Mouse (Mus musculus) limb, embryonic 14.5 days (tissue): ENCODE results near the gene Tmem183a. TPM values are rescaled to one million over a fixed set of nuclear protein-coding genes. Genes with fewer than 3 reads are reported as not detected.
A peak's percentile ranks its signal among the peaks of the same experiment; 100 is the strongest.

Experiments used
- ATAC-seq: fragments of 200-750 bp; cut with Nextera tagmentation; 2 replicates; pipeline ENCODE4 v1.8.0; 2017; ENCODE audit warnings: low read depth, moderate number of reproducible peaks, moderate TSS enrichment; ENCODE audit not compliant: low FRiP score
- DNase-seq: peaks from one replicate; pipeline ENCODE4 v3.0.0-alpha.2; 2015; ENCODE audit warnings: low spot score
- H3K27ac ChIP-seq: fragments of 300-500 bp; sonication (generic); replicated peaks from 2 replicates; pipeline ENCODE4 v1.5.1; 2014; ENCODE audit warnings: low read depth, mild to moderate bottlenecking, low read length, moderate library complexity, mixed read lengths
- H3K27me3 ChIP-seq: fragments of 300-500 bp; sonication (generic); 2 replicates; pipeline ENCODE4 v1.6.1; 2014; ENCODE audit warnings: low read length, mixed read lengths; ENCODE audit not compliant: control insufficient read depth, insufficient read depth
- H3K36me3 ChIP-seq: fragments of 300-500 bp; sonication (generic); 2 replicates; pipeline ENCODE4 v1.6.1; 2014; ENCODE audit warnings: mild to moderate bottlenecking, low read length, moderate library complexity, mixed read lengths; ENCODE audit not compliant: control insufficient read depth, insufficient read depth
- H3K4me1 ChIP-seq: fragments of 300-500 bp; sonication (generic); 2 replicates; pipeline ENCODE4 v1.6.1; 2014; ENCODE audit warnings: antibody characterized with exemption, low read length, mixed read lengths; ENCODE audit not compliant: control insufficient read depth, insufficient read depth
- H3K4me2 ChIP-seq: fragments of 300-500 bp; sonication (generic); replicated peaks from 2 replicates; pipeline ENCODE4 v1.6.1; 2014; ENCODE audit warnings: low read depth, mild to moderate bottlenecking, low read length, moderate library complexity; ENCODE audit not compliant: severe bottlenecking
- H3K4me3 ChIP-seq: fragments of 300-500 bp; sonication (generic); replicated peaks from 2 replicates; pipeline ENCODE4 v1.5.1; 2014; ENCODE audit warnings: low read length
- H3K9ac ChIP-seq: fragments of 300-500 bp; sonication (generic); 2 replicates; pipeline ENCODE4 v1.6.1; 2014; ENCODE audit warnings: mild to moderate bottlenecking, low read depth, low read length, moderate library complexity; ENCODE audit not compliant: severe bottlenecking
- H3K9me3 ChIP-seq: fragments of 300-500 bp; sonication (generic); 2 replicates; pipeline ENCODE4 v1.6.1; 2016; ENCODE audit warnings: low read length; ENCODE audit not compliant: control insufficient read depth
- POLR2A ChIP-seq: fragments of 200-500 bp; IDR thresholded peaks from 2 replicates; pipeline ENCODE4 v1.8.0; 2012; ENCODE audit warnings: inconsistent platforms, mild to moderate bottlenecking, moderate library complexity, borderline replicate concordance; ENCODE audit not compliant: insufficient read depth, insufficient read length; ENCODE audit errors: extremely low read depth
- WGBS: fragments of 180-500 bp; shearing (Covaris S2); extraction: QIAGEN DNeasy Blood & Tissue Kit; methylation state at CpG from one replicate; pipeline ENCODE4 v1.1.7; 2014; 5-methylcytosine and 5-hydroxymethylcytosine counted together
- polyA plus RNA-seq, 2 experiments: library from polyadenylated mRNA; depleted of rRNA in 1 of 2; stranded (reverse) in 1 of 2; unstranded in 1 of 2; fragments of >200 nt; fragmentation: Nextera tagmentation in 1 of 2; extraction: Ambion mirVana in 1 of 2; gene quantifications; 2 replicates each; pipeline versions ENCODE4 v1.2.1 to v1.2.3; 2012 to 2014

Gene Tmem183a
- polyA plus RNA-seq, 2 experiments: 77.8 to 83.0 TPM

DNA sequence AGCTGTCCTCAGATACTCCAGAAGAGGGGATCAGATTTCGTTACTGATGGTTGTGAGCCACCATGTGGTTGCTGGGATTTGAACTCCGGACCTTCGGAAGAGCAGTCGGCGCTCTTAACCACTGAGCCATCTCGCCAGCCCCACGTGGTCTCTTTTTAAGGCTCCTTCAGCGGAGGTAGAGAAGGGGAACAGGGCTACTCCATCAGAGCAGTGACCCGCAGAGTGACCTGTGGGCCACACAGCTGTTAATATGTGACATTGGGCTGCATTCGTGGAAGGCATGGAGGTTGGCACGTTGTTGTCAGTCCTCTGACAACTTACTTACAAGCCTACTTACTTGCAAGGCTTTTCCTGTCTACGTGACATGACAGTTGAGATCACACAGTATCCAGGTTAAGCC lies 36.4 kb upstream of the Tmem183a start:
- Histone ChIP-seq H3K9ac (no peak overlapping the region), H3K4me2 (no peak overlapping the region), H3K4me3 (no peak overlapping the region), H3K27ac (no peak overlapping the region), H3K9me3 (no peaks in the 10 kb centered on the region), H3K36me3 (no peaks in the 10 kb centered on the region), H3K4me1 (no peaks in the 10 kb centered on the region), H3K27me3 (no peaks in the 10 kb centered on the region)
- DNase-seq (peak; percentile 1), ATAC-seq (no peak)
- no peak for TF ChIP-seq POLR2A
- 89% methylated on average over 12 of the region's 12 CpGs for WGBS

DNA sequence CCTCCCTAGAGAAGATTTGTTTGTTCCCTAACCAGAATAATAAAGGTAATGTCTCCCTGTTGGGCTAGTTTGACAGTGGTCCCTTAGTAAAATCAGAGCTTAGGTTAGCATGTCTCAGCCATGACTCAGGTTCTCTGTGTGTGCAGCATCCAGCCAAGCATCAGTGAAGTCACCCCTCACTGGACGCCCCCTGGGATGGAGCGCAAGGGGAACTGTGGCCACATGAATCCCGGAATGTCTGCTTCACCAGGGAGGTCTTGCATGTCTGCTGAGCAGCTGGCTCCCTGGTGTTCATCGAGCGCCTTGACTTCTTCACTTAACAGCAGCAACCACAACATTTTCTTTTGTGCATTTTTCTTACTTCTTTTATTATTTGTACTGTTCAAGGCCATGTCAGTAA lies 32.0 kb upstream of the Tmem183a start:
- 53% methylated on average over 5 of the region's 5 CpGs for WGBS
- DNase-seq: peak; percentile 2
- Histone ChIP-seq H3K27ac (no peak overlapping the region), H3K9ac (no peak overlapping the region), H3K27me3 (no peaks in the 10 kb centered on the region), H3K36me3 (no peaks in the 10 kb centered on the region), H3K4me2 (no peak overlapping the region), H3K9me3 (no peaks in the 10 kb centered on the region), H3K4me1 (no peaks in the 10 kb centered on the region), H3K4me3 (no peak overlapping the region)
- no peak for TF ChIP-seq POLR2A
- ATAC-seq: no peak

DNA sequence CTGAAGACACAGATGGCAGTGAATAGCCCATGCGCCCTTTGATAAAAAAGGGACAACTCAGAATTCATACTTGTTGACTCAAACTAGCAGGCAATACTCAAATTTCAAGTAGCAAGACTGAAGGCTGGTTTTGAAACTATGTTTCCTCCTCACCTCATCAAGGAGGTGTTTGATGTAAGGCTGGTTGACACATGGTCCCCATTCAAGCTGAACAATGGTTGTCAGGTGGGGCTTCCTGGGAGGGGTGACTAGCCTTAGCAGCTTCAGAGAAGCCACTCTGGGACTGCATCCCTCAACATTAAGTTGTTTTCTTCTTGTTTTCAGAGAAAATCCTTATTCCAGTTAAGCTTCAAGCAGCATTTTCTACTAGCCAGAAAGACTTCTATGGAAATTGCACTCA lies 23.9 kb upstream of the Tmem183a start, which contains the start of gene 4933406M09Rik:
TSS of gene 4933406M09Rik (plus strand) at position 275 of the 400 bp plus-strand sequence.
- H3K9ac ChIP-seq: no peak within 1 kb of the TSS
- H3K9me3 ChIP-seq: 0 out of 2 replicates have a peak, but pooled peaks cover 3% of the 10 kb centered on the region
- 81% methylated on average over 1 of the region's 1 CpGs for WGBS
- H3K4me3 ChIP-seq: no peak within 1 kb of the TSS
- no peak for TF ChIP-seq POLR2A
- H3K36me3 ChIP-seq: no peaks in the 10 kb centered on the region
- H3K4me1 ChIP-seq: no peaks in the 10 kb centered on the region; the same call in 1 of the 2 replicates
- no peak within 1 kb of the TSS for H3K4me2 ChIP-seq
- H3K27ac ChIP-seq: no peak within 1 kb of the TSS
- no peak for ATAC-seq
- H3K27me3 ChIP-seq: no peaks in the 10 kb centered on the region
- peak; percentile 0 for DNase-seq

DNA sequence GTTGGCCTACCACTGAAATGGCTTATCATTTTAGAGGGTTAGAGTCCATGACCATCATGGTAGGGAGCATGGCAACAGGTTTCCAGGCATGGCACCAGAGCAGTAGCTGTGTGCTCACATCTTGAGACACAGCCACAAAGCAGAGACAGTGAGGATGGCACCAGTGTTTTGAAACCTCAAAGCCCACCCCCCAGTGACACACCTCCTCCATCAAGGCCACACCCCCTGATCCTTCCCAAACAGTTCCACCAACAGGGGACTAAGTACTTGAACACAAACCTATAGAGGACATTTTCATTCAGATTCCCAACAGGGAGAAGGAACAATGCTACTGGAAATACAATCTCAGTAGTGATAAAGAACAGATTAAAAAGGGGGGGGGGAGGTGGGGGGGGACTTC lies 23.4 kb upstream of the Tmem183a start:
- DNase-seq: no peak
- Histone ChIP-seq H3K36me3 (no peaks in the 10 kb centered on the region), H3K4me1 (no peaks in the 10 kb centered on the region; the same call in 1 of the 2 replicates), H3K27me3 (no peaks in the 10 kb centered on the region), H3K9ac (no peak overlapping the region), H3K4me3 (no peak overlapping the region), H3K4me2 (no peak overlapping the region), H3K9me3 (0 out of 2 replicates have a peak, but pooled peaks cover 3% of the 10 kb centered on the region), H3K27ac (no peak overlapping the region)
- TF ChIP-seq POLR2A: no peak
- no peak for ATAC-seq

DNA sequence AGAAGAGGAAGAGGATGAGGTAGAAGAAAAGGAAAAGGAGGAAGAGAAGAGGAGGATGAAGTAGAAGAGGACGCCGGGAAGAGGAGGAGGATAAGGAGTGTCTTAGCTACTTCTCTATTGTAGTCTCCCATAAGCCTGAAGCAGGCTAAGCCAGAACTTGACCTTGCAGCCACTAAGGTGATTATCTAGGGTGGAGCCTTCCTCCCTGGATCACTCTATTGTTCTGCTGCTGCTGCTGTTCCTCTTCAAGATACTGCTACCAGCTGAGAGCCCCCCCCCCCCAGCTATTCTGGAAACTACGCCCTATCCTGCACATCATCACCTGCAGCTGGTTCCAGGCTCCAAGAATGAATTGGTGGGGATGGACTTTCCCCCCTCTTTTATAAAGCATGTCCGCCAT lies 22.8 kb upstream of the Tmem183a start:
- DNase-seq: peak; percentile 2
- no peak for ATAC-seq
- H3K4me3 ChIP-seq: no peak overlapping the region
- TF ChIP-seq POLR2A: no peak
- WGBS: 93% methylated on average over 4 of the region's 4 CpGs
- H3K36me3 ChIP-seq: no peaks in the 10 kb centered on the region
- H3K27ac ChIP-seq: no peak overlapping the region
- no peak overlapping the region for H3K4me2 ChIP-seq
- H3K9ac ChIP-seq: no peak overlapping the region
- 0 out of 2 replicates have a peak, but pooled peaks cover 3% of the 10 kb centered on the region for H3K9me3 ChIP-seq
- no peaks in the 10 kb centered on the region; the same call in 1 of the 2 replicates for H3K4me1 ChIP-seq
- H3K27me3 ChIP-seq: no peaks in the 10 kb centered on the region
